In genomic region chr12:102555850-102556249, GRCm38 (mm10) we compare ENCODE assay signal across 12 mouse cellular contexts. TPM values are rescaled to one million over a fixed set of nuclear protein-coding genes. Genes with fewer than 3 reads are reported as not detected.
DNase-seq lines count a peak whose midpoint lies in the region; ATAC-seq and TF ChIP-seq lines count a peak whose summit lies in the region.
"Had no signal": no experiment of that assay in that cellular context is flagged by ENCODE, and none has a peak within 500 bp of the region (broad histone marks: within the 10 kb centered on the region; RNA-seq: fewer than 3 reads in every experiment).

No protein-coding gene starts in this region.

- ATAC-seq in lung, embryonic 14.5 days (ENCODE audit: insufficient read depth), result no peak
- no peak for ATAC-seq in hindbrain, embryonic 11.5 days (ENCODE audit: low FRiP score)
- no peak for ATAC-seq in neural tube, embryonic 12.5 days (ENCODE audit: low FRiP score, low read depth)
- ATAC-seq: liver, postnatal 0 days had no signal

- no peaks in the 10 kb centered on the region for H3K4me1 ChIP-seq in lung, embryonic 14.5 days (ENCODE audit: insufficient read depth)
- H3K4me1 ChIP-seq in hindbrain, embryonic 11.5 days (replicated peaks; ENCODE audit: control insufficient read depth, insufficient read depth, low read length), result 0 out of 2 replicates have a peak, but pooled peaks cover 3% of the 10 kb centered on the region
- peaks cover 20% of the 10 kb centered on the region for H3K4me1 ChIP-seq in neural tube, embryonic 12.5 days

- no peaks in the 10 kb centered on the region for H3K9me3 ChIP-seq in lung, embryonic 14.5 days (ENCODE audit: low read depth, low read length)
- no peaks in the 10 kb centered on the region for H3K9me3 ChIP-seq in hindbrain, embryonic 11.5 days (ENCODE audit: control insufficient read depth, low read length)
- no peaks in the 10 kb centered on the region for H3K9me3 ChIP-seq in neural tube, embryonic 12.5 days
- H3K9me3 ChIP-seq: embryonic facial prominence, embryonic 13.5 days had no signal

- H3K27me3 ChIP-seq in lung, embryonic 14.5 days (ENCODE audit: insufficient read depth, low read length), result peaks cover 21% of the 10 kb centered on the region
- H3K27me3 ChIP-seq in hindbrain, embryonic 11.5 days (ENCODE audit: control insufficient read depth, insufficient read depth, low read length), result peaks cover 5% of the 10 kb centered on the region
- H3K27me3 ChIP-seq in neural tube, embryonic 12.5 days (replicated peaks), result 0 out of 2 replicates have a peak, but pooled peaks cover 7% of the 10 kb centered on the region

- H3K9ac ChIP-seq in lung, embryonic 14.5 days, result no peak overlapping the region
- no peak overlapping the region for H3K9ac ChIP-seq in hindbrain, embryonic 11.5 days (ENCODE audit: low read depth, low read length)
- H3K9ac ChIP-seq in neural tube, embryonic 12.5 days, result peak overlapping the region; percentile 66; the same call in 1 of the 2 replicates
- H3K9ac ChIP-seq: embryonic facial prominence, embryonic 13.5 days; liver, postnatal 0 days had no signal

- H3K4me3 ChIP-seq in lung, embryonic 14.5 days (ENCODE audit: low read depth, low read length), result no peak overlapping the region
- H3K4me3 ChIP-seq in hindbrain, embryonic 11.5 days (ENCODE audit: low read depth, low read length), result no peak overlapping the region; the same call in 1 of the 2 replicates
- peak overlapping the region; percentile 58 for H3K4me3 ChIP-seq in neural tube, embryonic 12.5 days

- no peak overlapping the region for H3K4me2 ChIP-seq in lung, embryonic 14.5 days
- peak overlapping the region; percentile 63 for H3K4me2 ChIP-seq in hindbrain, embryonic 11.5 days (replicated peaks; ENCODE audit: low read depth, low read length)
- peak overlapping the region; percentile 78 for H3K4me2 ChIP-seq in neural tube, embryonic 12.5 days (replicated peaks)

- intact Hi-C loops in gastrocnemius, postnatal 14 days (cut with DNase I; ENCODE audit: low total_unique reads), result no loop called here

- WGBS in lung, embryonic 14.5 days, result 69% methylated on average over 3 of the region's 3 CpGs
- 80% methylated on average over 3 of the region's 3 CpGs for WGBS in hindbrain, embryonic 11.5 days
- WGBS in neural tube, embryonic 12.5 days, result 55% methylated on average over 3 of the region's 3 CpGs

- no peaks in the 10 kb centered on the region for H3K36me3 ChIP-seq in lung, embryonic 14.5 days (ENCODE audit: insufficient read depth)
- no peaks in the 10 kb centered on the region for H3K36me3 ChIP-seq in hindbrain, embryonic 11.5 days (ENCODE audit: control insufficient read depth, insufficient read depth, low read length)
- peaks cover 4% of the 10 kb centered on the region; the same call in 1 of the 2 replicates for H3K36me3 ChIP-seq in neural tube, embryonic 12.5 days
- H3K36me3 ChIP-seq: embryonic facial prominence, embryonic 13.5 days had no signal

- peak; percentile 51 for DNase-seq in lung, embryonic 14.5 days
- DNase-seq in lung, postnatal 36 days, result no peak
- peak; percentile 53 to 58 for DNase-seq in cerebellum, postnatal 14 days
- DNase-seq in hindbrain, embryonic 11.5 days (ENCODE audit: low spot score), result no peak
- DNase-seq in embryo, embryonic 9.5 days (ENCODE audit: extremely low spot score), result no peak
- DNase-seq in adrenal gland, postnatal 14 days, result no peak
- no peak for DNase-seq in gastrocnemius, postnatal 14 days
- DNase-seq: liver, postnatal 0 days; thymus, postnatal 4 days had no signal

- no peak for TF ChIP-seq CTCF in lung, embryonic 14.5 days (IDR thresholded peaks at IDR 0.05; ENCODE audit: low read depth)

- no peak overlapping the region for H3K27ac ChIP-seq in lung, embryonic 14.5 days (ENCODE audit: low read depth)
- H3K27ac ChIP-seq in hindbrain, embryonic 11.5 days (ENCODE audit: low read depth, low read length), result no peak overlapping the region
- H3K27ac ChIP-seq in neural tube, embryonic 12.5 days, result no peak overlapping the region
- H3K27ac ChIP-seq: embryonic facial prominence, embryonic 13.5 days had no signal

RNA-seq across cellular contexts. Expression of gene Chga, which starts 1.1 kb away (rescaled TPM):
- polyA plus RNA-seq in lung, embryonic 14.5 days (2014; fragmentation: Nextera tagmentation; extraction: Ambion mirVana), result 0.23 and 0.43 TPM in 2 replicates
- 24.8 and 27.1 TPM in 2 replicates for polyA plus RNA-seq in hindbrain, embryonic 11.5 days (2014; fragmentation: Nextera tagmentation; extraction: Ambion mirVana)
- polyA plus RNA-seq in neural tube, embryonic 12.5 days (2016; fragmentation: Nextera tagmentation; extraction: Ambion mirVana), result 72.4 and 78.1 TPM in 2 replicates
- total RNA-seq in adrenal gland, postnatal 14 days (2021), result 1,531 and 1,561 TPM in 2 replicates
- total RNA-seq in gastrocnemius, postnatal 14 days (2021), result not detected
- total RNA-seq: gastrocnemius, adult 18-20 months had no signal

Comparison
In these comparisons a context has a peak if more than half of its experiments do, and no peak if none do; other contexts are left out.
1. DNase-seq: peak in lung, embryonic 14.5 days (single experiment) and cerebellum, postnatal 14 days (2 of 2); none in lung, postnatal 36 days (single experiment), hindbrain, embryonic 11.5 days (single experiment), embryo, embryonic 9.5 days (single experiment), adrenal gland, postnatal 14 days (single experiment) and gastrocnemius, postnatal 14 days (single experiment).
2. RNA of gene Chga, which starts 1.1 kb away (polyA plus RNA-seq): 72.4 to 78.1 TPM in neural tube, embryonic 12.5 days and 24.8 to 27.1 TPM in hindbrain, embryonic 11.5 days; 0.23 to 0.43 TPM in lung, embryonic 14.5 days; every median in the first group is over 10 times any median in the second.